22 mouse cellular contexts compared by ENCODE assay signal in the genomic region with DNA sequence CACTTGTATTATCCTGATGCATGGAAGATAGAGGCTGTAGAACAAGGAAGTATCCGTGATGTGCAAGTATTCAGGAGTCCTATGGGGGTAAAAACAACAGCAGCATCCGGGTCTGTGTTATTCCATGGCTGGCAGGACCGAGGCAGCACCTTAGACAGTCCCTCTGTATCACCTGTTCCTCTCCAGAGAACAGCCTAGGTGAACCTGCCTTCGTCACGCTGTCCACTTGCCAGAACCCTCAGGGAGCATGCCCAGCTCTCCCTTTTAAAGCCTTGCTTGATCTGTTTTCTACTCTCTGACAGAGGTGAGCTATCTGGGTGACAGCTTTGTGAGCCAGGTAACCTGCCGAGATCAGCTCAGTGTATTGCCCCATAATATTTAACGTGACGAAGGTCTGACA. TPM values are rescaled to one million over a fixed set of nuclear protein-coding genes. Genes with fewer than 3 reads are reported as not detected.
DNase-seq lines count a peak whose midpoint lies in the region; TF ChIP-seq lines count a peak whose summit lies in the region.
"Had no signal": no experiment of that assay in that cellular context is flagged by ENCODE, and none has a peak within 500 bp of the region (broad histone marks: within the 10 kb centered on the region; RNA-seq: fewer than 3 reads in every experiment).

No protein-coding gene starts in this region.

- H3K4me3 ChIP-seq in cerebellum, adult 2 months (replicated peaks; ENCODE audit: insufficient read depth, low read depth, low read length): peak overlapping the region; percentile 7
- H3K4me3 ChIP-seq: embryonic facial prominence, embryonic 12.5 days; embryonic facial prominence, embryonic 15.5 days; hindbrain, embryonic 10.5 days; hindbrain, embryonic 13.5 days had no signal

- peak; percentile 15; the same call in 1 of the 2 replicates for TF ChIP-seq POLR2A in cerebellum, adult 2 months (IDR thresholded peaks at IDR 0.05; ENCODE audit: borderline replicate concordance, insufficient read depth, low read length)

- DNase-seq in heart, adult 11 months: peak; percentile 77
- DNase-seq in heart, postnatal 4 days: no peak
- peak; percentile 69 to 70 for DNase-seq in cerebellum, adult 2 months
- DNase-seq in cerebellum, adult 9-11 months: peak; percentile 74
- DNase-seq in cerebellum, postnatal 36 days: peak; percentile 55 to 60
- no peak for DNase-seq in right cerebral cortex, postnatal 36 days (ENCODE audit: low spot score in 2 of 2)
- no peak for DNase-seq in embryo, embryonic 9.5 days (ENCODE audit: extremely low spot score)
- DNase-seq in T-cell, adult 2 months (ENCODE audit: low spot score): no peak
- DNase-seq: adrenal gland, adult 8-10 months; adrenal gland, postnatal 25 days; forebrain, postnatal 0 days; gastrocnemius, postnatal 10 days; gastrocnemius, postnatal 36 days; kidney, adult 18-20 months; kidney, adult 9 months had no signal

- peaks cover 76% of the 10 kb centered on the region for H3K4me1 ChIP-seq in cerebellum, adult 2 months (ENCODE audit: control insufficient read depth, insufficient read depth, low read length)
- H3K4me1 ChIP-seq: embryonic facial prominence, embryonic 12.5 days; embryonic facial prominence, embryonic 15.5 days; hindbrain, embryonic 10.5 days; hindbrain, embryonic 13.5 days had no signal

- TF ChIP-seq CTCF in cerebellum, adult 2 months (IDR thresholded peaks at IDR 0.05; ENCODE audit: borderline replicate concordance, insufficient read depth, low read depth, low read length): no peak

- H3K27me3 ChIP-seq in cerebellum, adult 2 months (ENCODE audit: control insufficient read depth, insufficient read depth, low read length): no peaks in the 10 kb centered on the region
- H3K27me3 ChIP-seq: embryonic facial prominence, embryonic 12.5 days; embryonic facial prominence, embryonic 15.5 days; hindbrain, embryonic 13.5 days had no signal

- H3K27ac ChIP-seq in cerebellum, adult 2 months (ENCODE audit: insufficient read depth, low read length): peak overlapping the region; percentile 100
- H3K27ac ChIP-seq: embryonic facial prominence, embryonic 12.5 days; embryonic facial prominence, embryonic 15.5 days; hindbrain, embryonic 10.5 days; hindbrain, embryonic 13.5 days had no signal

- WGBS in cerebellum, adult 2 months: 14% methylated on average over 8 of the region's 8 CpGs

RNA-seq across cellular contexts. Expression of a gene that starts 9.9 kb away (rescaled TPM):
- under 1 TPM; 0.36 to 0.43 TPM for total RNA-seq in heart, postnatal 4 days (2021)
- 123 and 133 TPM in 2 replicates for polyA plus RNA-seq in cerebellum, adult 2 months (2012; rRNA removed)

RNA-seq across cellular contexts. Expression of a gene that starts 16.4 kb away (rescaled TPM):
- 10 to 100 TPM; 82.7 to 89.7 TPM for total RNA-seq in heart, postnatal 4 days (2021)
- 114 and 123 TPM in 2 replicates for polyA plus RNA-seq in cerebellum, adult 2 months (2012; rRNA removed)

RNA-seq across cellular contexts. Expression of a gene that starts 30.0 kb away (rescaled TPM):
- total RNA-seq in heart, postnatal 4 days (2021): 10 to 100 TPM; 11.5 to 12.5 TPM
- polyA plus RNA-seq in cerebellum, adult 2 months (2012; rRNA removed): 33.8 and 35.4 TPM in 2 replicates

RNA-seq across cellular contexts. Expression of a gene that starts 39.9 kb away (rescaled TPM):
- total RNA-seq in heart, postnatal 4 days (2021): 10 to 100 TPM; 60.3 to 64.9 TPM
- polyA plus RNA-seq in cerebellum, adult 2 months (2012; rRNA removed): 141 and 152 TPM in 2 replicates

RNA-seq across cellular contexts. Expression of a gene that starts 41.2 kb away (rescaled TPM):
- total RNA-seq in heart, postnatal 4 days (2021): 1 to 10 TPM; 4.6 to 4.9 TPM
- 61.7 and 81.7 TPM in 2 replicates for polyA plus RNA-seq in cerebellum, adult 2 months (2012; rRNA removed)
- total RNA-seq: granulocyte monocyte progenitor cell, adult 5-6 weeks had no signal
- polyA plus RNA-seq: CD4-positive, CD25-positive, alpha-beta regulatory T cell, adult 4 months; inflammation-experienced regulatory T-cells, adult 6 months had no signal

Comparison
In these comparisons a context has a peak if more than half of its experiments do, and no peak if none do; other contexts are left out.
1. DNase-seq: peak in heart, adult 11 months (single experiment), cerebellum, adult 2 months (2 of 2), cerebellum, adult 9-11 months (single experiment) and cerebellum, postnatal 36 days (2 of 2); none in heart, postnatal 4 days (single experiment), right cerebral cortex, postnatal 36 days (0 of 2), embryo, embryonic 9.5 days (single experiment) and T-cell, adult 2 months (single experiment).